Mouse (Mus musculus) limb, embryonic 14.5 days (tissue): ENCODE data around the gene Mctp2. TPM values are rescaled to one million over a fixed set of nuclear protein-coding genes. Genes with fewer than 3 reads are reported as not detected.
A peak's percentile ranks its signal among the peaks of the same experiment; 100 is the strongest.

Experiments
- ATAC-seq: fragments of 200-750 bp; cut with Nextera tagmentation; 2 replicates; pipeline ENCODE4 v1.8.0; 2017; ENCODE audit warnings: low read depth, moderate number of reproducible peaks, moderate TSS enrichment; ENCODE audit not compliant: low FRiP score
- DNase-seq: peaks from one replicate; pipeline ENCODE4 v3.0.0-alpha.2; 2015; ENCODE audit warnings: low spot score
- H3K27ac ChIP-seq: fragments of 300-500 bp; sonication (generic); replicated peaks from 2 replicates; pipeline ENCODE4 v1.5.1; 2014; ENCODE audit warnings: low read depth, mild to moderate bottlenecking, low read length, moderate library complexity, mixed read lengths
- H3K27me3 ChIP-seq: fragments of 300-500 bp; sonication (generic); 2 replicates; pipeline ENCODE4 v1.6.1; 2014; ENCODE audit warnings: low read length, mixed read lengths; ENCODE audit not compliant: control insufficient read depth, insufficient read depth
- H3K36me3 ChIP-seq: fragments of 300-500 bp; sonication (generic); 2 replicates; pipeline ENCODE4 v1.6.1; 2014; ENCODE audit warnings: mild to moderate bottlenecking, low read length, moderate library complexity, mixed read lengths; ENCODE audit not compliant: control insufficient read depth, insufficient read depth
- H3K4me1 ChIP-seq: fragments of 300-500 bp; sonication (generic); 2 replicates; pipeline ENCODE4 v1.6.1; 2014; ENCODE audit warnings: antibody characterized with exemption, low read length, mixed read lengths; ENCODE audit not compliant: control insufficient read depth, insufficient read depth
- H3K4me2 ChIP-seq: fragments of 300-500 bp; sonication (generic); replicated peaks from 2 replicates; pipeline ENCODE4 v1.6.1; 2014; ENCODE audit warnings: low read depth, mild to moderate bottlenecking, low read length, moderate library complexity; ENCODE audit not compliant: severe bottlenecking
- H3K4me3 ChIP-seq: fragments of 300-500 bp; sonication (generic); replicated peaks from 2 replicates; pipeline ENCODE4 v1.5.1; 2014; ENCODE audit warnings: low read length
- H3K9ac ChIP-seq: fragments of 300-500 bp; sonication (generic); 2 replicates; pipeline ENCODE4 v1.6.1; 2014; ENCODE audit warnings: mild to moderate bottlenecking, low read depth, low read length, moderate library complexity; ENCODE audit not compliant: severe bottlenecking
- H3K9me3 ChIP-seq: fragments of 300-500 bp; sonication (generic); 2 replicates; pipeline ENCODE4 v1.6.1; 2016; ENCODE audit warnings: low read length; ENCODE audit not compliant: control insufficient read depth
- POLR2A ChIP-seq: fragments of 200-500 bp; IDR thresholded peaks from 2 replicates; pipeline ENCODE4 v1.8.0; 2012; ENCODE audit warnings: inconsistent platforms, mild to moderate bottlenecking, moderate library complexity, borderline replicate concordance; ENCODE audit not compliant: insufficient read depth, insufficient read length; ENCODE audit errors: extremely low read depth
- WGBS: fragments of 180-500 bp; shearing (Covaris S2); extraction: QIAGEN DNeasy Blood & Tissue Kit; methylation state at CpG from one replicate; pipeline ENCODE4 v1.1.7; 2014; 5-methylcytosine and 5-hydroxymethylcytosine counted together
- polyA plus RNA-seq, 2 experiments: library from polyadenylated mRNA; depleted of rRNA in 1 of 2; stranded (reverse) in 1 of 2; unstranded in 1 of 2; fragments of >200 nt; fragmentation: Nextera tagmentation in 1 of 2; extraction: Ambion mirVana in 1 of 2; gene quantifications; 2 replicates each; pipeline versions ENCODE4 v1.2.1 to v1.2.3; 2012 to 2014

Mctp2 gene
- polyA plus RNA-seq, 2 experiments = 0.47 to 0.89 TPM

- DNase-seq = peak; percentile 52
- Histone ChIP-seq H3K4me1 (no peaks in the 10 kb centered on the region), H3K4me3 (no peak overlapping the region), H3K4me2 (no peak overlapping the region), H3K27me3 (no peaks in the 10 kb centered on the region), H3K36me3 (no peaks in the 10 kb centered on the region), H3K27ac (no peak overlapping the region), H3K9ac (no peak overlapping the region), H3K9me3 (no peaks in the 10 kb centered on the region)
- no peak for ATAC-seq
- TF ChIP-seq POLR2A = no peak
- 26% methylated on average over 3 of the region's 3 CpGs for WGBS
Measured at GRCm38 (mm10) chr7:72239782-72240493, 66.5 kb downstream of the Mctp2 start.

GRCm38 (mm10) chr7:72238575-72238974, 67.8 kb downstream of the Mctp2 start:
- H3K9ac ChIP-seq = no peak overlapping the region
- 41% methylated on average over 4 of the region's 4 CpGs for WGBS
- no peak overlapping the region for H3K4me3 ChIP-seq
- H3K27me3 ChIP-seq = no peaks in the 10 kb centered on the region
- TF ChIP-seq POLR2A = no peak
- no peaks in the 10 kb centered on the region for H3K36me3 ChIP-seq
- ATAC-seq (no peak), DNase-seq (peak; percentile 52)
- H3K4me1 ChIP-seq = peaks cover 4% of the 10 kb centered on the region; the same call in 1 of the 2 replicates
- H3K4me2 ChIP-seq = no peak overlapping the region
- H3K9me3 ChIP-seq = no peaks in the 10 kb centered on the region
- no peak overlapping the region for H3K27ac ChIP-seq

GRCm38 (mm10) chr7:72234433-72234998, 71.9 kb downstream of the Mctp2 start:
- no peak for ATAC-seq
- Histone ChIP-seq H3K9ac (no peak overlapping the region), H3K27ac (no peak overlapping the region)

GRCm38 (mm10) chr7:72231182-72231877, 75.1 kb downstream of the Mctp2 start:
- no peak for ATAC-seq
- TF ChIP-seq POLR2A = no peak

More at GRCm38 (mm10) chr7:72234433-72234998, 71.9 kb downstream of the Mctp2 start:
- no peak overlapping the region for H3K4me3 ChIP-seq
- H3K27me3 ChIP-seq = 0 out of 2 replicates have a peak, but pooled peaks cover 4% of the 10 kb centered on the region
- no peaks in the 10 kb centered on the region for H3K36me3 ChIP-seq
- TF ChIP-seq POLR2A = no peak
- no peak overlapping the region for H3K4me2 ChIP-seq
- no peaks in the 10 kb centered on the region for H3K9me3 ChIP-seq
- DNase-seq = no peak
- peaks cover 4% of the 10 kb centered on the region; the same call in 1 of the 2 replicates for H3K4me1 ChIP-seq
- 21% methylated on average over 6 of the region's 6 CpGs for WGBS

GRCm38 (mm10) chr7:72229925-72230324, 76.5 kb downstream of the Mctp2 start:
- no peak overlapping the region for H3K4me3 ChIP-seq
- H3K36me3 ChIP-seq = no peaks in the 10 kb centered on the region
- DNase-seq = no peak
- no peaks in the 10 kb centered on the region for H3K9me3 ChIP-seq
- no peak for ATAC-seq
- 0 out of 2 replicates have a peak, but pooled peaks cover 4% of the 10 kb centered on the region for H3K27me3 ChIP-seq
- no peak overlapping the region for H3K27ac ChIP-seq
- H3K4me1 ChIP-seq = peaks cover 4% of the 10 kb centered on the region; the same call in 1 of the 2 replicates
- WGBS = 43% methylated on average over 7 of the region's 7 CpGs
- no peak for TF ChIP-seq POLR2A
- no peak overlapping the region for H3K9ac ChIP-seq
- no peak overlapping the region for H3K4me2 ChIP-seq

More at GRCm38 (mm10) chr7:72231182-72231877, 75.1 kb downstream of the Mctp2 start:
- H3K4me3 ChIP-seq = no peak overlapping the region
- 35% methylated on average over 7 of the region's 7 CpGs for WGBS
- H3K4me2 ChIP-seq = no peak overlapping the region
- peaks cover 4% of the 10 kb centered on the region; the same call in 1 of the 2 replicates for H3K4me1 ChIP-seq
- no peaks in the 10 kb centered on the region for H3K9me3 ChIP-seq
- 0 out of 2 replicates have a peak, but pooled peaks cover 4% of the 10 kb centered on the region for H3K27me3 ChIP-seq
- H3K27ac ChIP-seq = no peak overlapping the region
- no peaks in the 10 kb centered on the region for H3K36me3 ChIP-seq
- no peak overlapping the region for H3K9ac ChIP-seq
- no peak for DNase-seq
